Mouse (Mus musculus): ENCODE data around the gene Capn12.

DNA sequence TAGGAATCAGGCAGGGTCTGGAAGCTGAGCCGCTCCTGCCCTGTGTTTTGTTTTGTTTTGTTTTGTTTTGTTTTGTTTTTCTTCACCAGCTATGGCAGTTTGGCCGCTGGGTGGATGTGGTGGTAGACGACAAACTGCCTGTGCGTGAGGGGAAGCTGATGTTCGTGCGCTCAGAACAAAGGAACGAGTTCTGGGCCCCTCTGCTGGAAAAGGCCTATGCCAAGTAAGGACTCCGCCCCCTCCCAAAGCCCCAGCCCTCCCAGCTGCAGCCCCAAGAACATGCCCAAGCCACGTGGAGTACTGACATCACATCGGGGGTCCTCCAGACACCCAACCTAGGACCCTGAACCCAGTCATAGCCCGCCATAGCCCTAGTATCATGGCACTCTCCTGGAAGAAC is 1.8 kb downstream of the Capn12 start:
- no peak for TF ChIP-seq CTCF (IDR thresholded peaks at IDR 0.05; ENCODE audit: low read depth)
- TF ChIP-seq EP300 (optimal IDR thresholded peaks at IDR 0.05) = no peak
